Mouse (Mus musculus) layer of hippocampus, adult 9-10 months (tissue): ENCODE measurements around the gene Amacr.
A peak's percentile ranks its signal among the peaks of the same experiment; 100 is the strongest.

Experiments used
- DNase-seq: peaks from one replicate; pipeline ENCODE4 v3.0.0; 2022; ENCODE audit warnings: low spot score

Gene Amacr

DNA sequence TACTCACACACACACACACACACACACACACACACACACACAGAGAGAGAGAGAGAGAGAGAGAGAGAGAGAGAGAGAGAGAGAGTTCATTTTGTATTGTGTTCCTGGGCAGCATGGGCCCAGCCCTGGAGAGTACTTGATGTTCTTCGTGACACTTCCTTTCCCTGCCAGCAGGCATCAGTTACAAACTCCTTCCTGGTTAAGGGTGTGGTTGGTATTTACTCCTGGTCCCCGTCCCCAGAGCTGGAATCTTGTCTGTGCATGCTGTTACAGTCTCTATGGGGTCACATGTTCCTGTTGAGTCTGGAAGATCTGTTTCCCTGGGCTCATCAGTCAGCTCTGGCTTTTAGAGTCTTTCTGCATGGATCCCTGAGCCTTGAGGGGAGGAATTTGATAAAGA lies 8.9 kb downstream of the Amacr start:
- DNase-seq, result no peak

DNA sequence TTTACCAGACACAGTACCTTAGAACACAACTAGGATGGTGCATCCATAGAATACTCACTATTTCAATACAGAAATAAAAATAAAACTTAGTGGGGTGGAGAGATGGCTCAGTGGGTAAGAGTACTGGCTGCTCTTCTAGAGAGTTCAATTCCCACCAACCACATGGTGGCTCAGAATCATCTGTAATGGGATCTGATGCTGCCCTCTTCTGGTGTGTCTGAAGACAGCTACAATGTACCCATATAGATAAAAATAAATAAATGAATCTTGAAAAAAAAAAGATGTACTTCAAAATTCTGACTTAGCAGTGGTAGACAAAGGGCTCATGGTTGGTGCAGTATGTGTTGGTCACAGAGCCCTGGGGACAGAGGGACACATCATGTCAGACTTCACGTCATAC lies 10.0 kb downstream of the Amacr start:
- no peak for DNase-seq

- DNase-seq, result no peak
Measured at GRCm38 (mm10) chr15:10999832-11000231, 18.3 kb downstream of the Amacr start.

DNA sequence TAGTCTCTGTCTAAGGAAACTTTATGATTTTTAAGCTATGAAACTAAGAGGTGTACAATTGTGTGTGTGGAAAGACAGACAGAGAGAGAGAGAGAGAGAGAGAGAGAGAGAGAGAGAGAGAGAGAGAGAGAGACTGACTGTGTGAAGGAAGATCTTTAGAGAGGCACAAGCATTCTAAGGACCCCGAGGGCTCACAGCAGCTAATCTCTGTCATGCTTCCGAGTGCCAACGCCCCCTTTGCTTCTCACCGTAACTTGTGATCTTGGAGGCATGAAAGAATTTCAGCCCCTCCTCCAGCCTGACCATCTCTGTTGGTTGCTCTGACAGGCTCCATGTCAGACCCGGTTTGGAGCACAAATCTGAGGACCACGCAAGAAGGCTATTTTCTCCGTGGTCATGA lies 18.9 kb downstream of the Amacr start, which contains the start of gene Slc45a2:
TSS of gene Slc45a2 (plus strand) at position 301 of the 400 bp plus-strand sequence.
- no peak for DNase-seq

DNA sequence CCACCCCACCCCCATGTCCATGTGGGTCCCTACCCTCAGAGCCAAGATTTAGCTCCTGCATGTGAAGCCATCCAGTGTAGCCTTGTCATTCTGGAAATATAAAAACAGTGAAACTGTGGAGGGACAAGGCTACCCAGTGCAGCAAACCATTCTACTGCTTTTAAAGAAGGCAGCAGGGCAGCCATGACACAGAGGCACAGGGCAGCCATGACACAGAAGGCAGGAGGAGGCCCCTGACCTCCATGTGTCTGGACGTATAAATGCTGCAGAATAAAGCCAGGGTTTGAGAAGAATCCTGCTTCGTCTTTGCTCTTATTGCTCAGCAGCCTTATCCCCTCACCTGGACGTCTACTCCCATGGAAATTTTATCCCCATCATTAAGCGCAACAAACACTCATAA lies 22.2 kb downstream of the Amacr start:
- no peak for DNase-seq

- no peak for DNase-seq
Measured at GRCm38 (mm10) chr15:11004646-11005045, 23.1 kb downstream of the Amacr start.

GRCm38 (mm10) chr15:11008756-11009155 lies 27.2 kb downstream of the Amacr start:
- no peak for DNase-seq

GRCm38 (mm10) chr15:11010976-11011548 lies 29.5 kb downstream of the Amacr start:
- DNase-seq, result no peak

DNA sequence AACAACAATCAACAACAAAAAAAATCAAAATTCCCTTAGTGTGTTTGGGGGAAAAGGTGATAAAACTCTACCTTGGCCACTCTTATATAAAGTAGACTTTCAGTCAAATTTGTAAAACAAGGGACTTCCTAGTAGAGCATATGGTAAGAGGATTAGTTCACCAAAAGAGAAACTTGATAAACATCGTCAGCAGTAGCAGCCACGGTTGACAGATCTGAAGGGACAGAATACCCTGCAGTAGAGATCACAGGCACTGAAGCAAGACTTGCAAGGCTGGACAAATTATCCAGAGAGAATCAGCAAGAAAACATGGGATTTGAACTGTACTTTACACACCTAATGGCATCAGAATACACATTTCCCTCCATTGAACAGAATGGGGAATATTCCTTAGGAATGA lies 33.4 kb downstream of the Amacr start:
- DNase-seq, result no peak

DNA sequence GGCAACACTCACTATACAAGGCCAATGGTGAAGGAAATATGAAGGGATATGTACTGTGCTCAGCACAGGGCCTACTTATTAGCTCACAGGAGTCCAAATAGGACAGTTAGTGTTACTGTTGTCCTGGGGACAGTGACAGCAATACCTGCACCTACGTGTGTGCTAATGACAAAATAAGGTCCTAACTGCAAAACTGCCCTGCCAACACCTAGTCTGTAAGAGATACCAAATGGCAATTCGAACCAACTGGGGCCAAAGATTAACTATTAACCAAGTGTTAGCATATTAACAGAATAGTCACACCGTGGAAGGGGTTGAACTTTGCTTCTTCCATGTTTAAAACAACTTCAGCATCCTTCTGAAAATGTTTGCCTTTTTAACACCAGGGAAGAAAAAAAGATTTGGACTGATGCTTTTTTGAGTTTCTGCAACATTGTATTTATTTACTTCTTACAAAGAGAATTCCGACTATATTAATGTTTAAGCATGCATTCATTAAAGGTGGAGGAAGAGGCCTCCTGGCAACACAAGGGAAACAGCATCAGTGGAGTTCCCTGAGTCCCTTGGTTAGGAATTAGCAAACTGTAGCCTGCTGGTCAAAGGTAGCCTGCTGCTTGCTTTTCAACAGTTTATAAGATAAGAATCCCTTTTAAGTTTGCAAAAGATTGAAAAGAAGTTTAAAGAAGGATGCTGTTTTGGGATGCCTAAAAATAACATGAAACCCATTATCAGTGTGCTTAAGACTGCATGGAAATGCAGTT lies 45.4 kb downstream of the Amacr start:
- DNase-seq, result no peak

- no peak for DNase-seq
Measured at GRCm38 (mm10) chr15:11030188-11030587, 48.6 kb downstream of the Amacr start.

DNA sequence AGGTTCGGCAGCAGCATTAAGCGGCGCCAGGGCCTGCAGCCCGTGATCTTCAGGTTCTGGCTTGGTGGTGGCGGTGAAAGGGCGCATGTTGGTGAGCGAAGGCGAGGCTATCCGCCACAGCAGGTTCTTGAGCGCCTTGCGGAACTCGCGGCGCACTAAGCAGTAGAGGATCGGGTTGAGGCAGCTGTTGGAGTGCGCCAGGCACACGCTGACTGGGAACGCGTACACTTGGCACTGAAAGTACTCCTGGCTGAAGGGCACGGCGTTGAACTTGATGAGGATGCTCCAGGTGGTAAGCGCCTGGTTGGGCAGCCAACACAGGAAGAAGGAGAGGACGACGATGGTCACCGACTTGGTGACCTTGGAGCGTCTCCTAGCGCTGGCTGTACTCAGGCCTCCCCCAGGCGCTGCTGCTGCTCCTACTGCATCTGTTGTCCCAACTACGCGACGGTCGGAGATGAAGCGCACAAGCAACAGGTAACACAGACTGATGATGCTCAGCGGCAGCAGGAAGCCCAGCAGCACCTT lies 54.5 kb downstream of the Amacr start:
- no peak for DNase-seq

DNA sequence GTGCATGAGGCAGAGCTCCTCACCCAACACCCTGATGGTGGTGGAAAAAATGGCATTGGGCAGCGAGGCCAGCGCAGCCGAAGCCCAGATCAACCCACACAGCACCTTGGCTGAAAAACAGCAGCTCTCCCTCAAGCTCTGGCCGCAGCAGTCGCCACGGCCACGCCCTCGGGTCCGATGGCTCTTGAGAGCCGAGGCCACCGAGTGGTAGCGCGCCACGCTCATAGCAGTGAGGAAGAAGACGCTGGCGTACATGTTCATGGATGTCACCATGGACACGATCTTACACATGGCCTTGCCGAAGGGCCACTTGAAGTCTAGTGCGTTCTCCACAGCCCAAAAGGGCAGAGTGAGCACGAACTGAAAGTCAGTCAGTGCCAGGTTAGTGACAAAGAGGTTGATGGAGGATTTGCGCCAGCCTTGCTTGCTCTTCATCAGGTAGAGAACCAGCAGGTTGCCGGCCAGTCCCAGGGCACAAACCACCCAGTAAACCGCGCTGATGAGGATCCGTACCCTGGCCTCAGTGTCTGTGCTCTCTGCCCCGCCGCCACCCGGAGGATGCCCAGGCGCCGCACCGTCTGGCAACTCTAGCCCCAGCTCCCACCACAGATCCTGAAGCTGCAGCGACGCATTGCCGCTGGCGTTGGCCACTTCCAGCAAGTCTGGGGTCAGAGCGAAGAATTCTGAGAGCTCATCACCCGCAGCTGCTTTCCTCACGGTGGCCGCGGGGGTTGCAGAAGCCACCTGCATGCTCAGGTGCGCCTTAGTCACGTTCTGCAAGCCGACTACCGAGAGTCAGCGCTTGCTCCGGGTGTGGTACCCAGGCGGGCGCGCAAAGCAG lies 55.2 kb downstream of the Amacr start:
- DNase-seq, result no peak

DNA sequence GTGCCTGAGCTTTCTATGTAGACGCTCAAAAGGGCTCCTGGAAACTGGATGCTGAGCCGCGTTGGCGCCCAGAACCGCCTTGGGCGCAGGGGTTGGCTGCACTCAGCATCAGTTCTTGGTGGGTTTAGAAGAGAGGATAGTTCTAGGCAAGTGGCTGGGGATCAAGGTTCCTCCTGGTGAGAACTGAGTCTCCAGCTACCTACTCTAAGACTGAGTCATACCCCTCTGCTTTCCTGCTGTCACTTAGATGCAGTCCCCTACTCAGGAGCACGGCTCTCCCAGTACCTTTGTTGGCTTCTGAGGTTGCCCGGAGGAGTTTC lies 55.8 kb downstream of the Amacr start:
- no peak for DNase-seq

DNA sequence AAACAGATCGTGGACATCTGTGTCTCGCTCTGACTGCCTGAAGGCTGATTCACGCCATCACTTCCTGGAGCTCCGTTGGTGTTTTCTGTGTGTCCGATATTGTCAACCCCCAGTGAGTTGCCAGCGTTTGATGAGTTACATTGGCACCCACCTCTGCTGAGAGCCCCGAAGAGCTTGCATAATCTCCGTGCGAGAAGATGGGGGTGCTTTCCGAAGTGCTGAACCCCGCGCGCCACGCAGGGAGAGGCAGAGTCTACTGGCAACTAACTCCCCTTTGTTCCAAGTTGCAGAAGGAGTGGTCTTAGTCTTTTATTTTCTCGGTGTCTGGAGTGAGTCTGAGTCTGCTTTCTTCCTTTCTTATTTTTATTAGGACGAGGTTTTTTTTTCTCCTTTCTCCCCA lies 56.2 kb downstream of the Amacr start, which contains the start of gene Rxfp3:
TSS of gene Rxfp3 (minus strand) at position 281 of the 400 bp plus-strand sequence.
- DNase-seq, result no peak

- peak; percentile 12 for DNase-seq
Measured at GRCm38 (mm10) chr15:11038476-11038875, 56.9 kb downstream of the Amacr start.

GRCm38 (mm10) chr15:11040067-11040466 lies 58.5 kb downstream of the Amacr start:
- DNase-seq, result no peak

DNA sequence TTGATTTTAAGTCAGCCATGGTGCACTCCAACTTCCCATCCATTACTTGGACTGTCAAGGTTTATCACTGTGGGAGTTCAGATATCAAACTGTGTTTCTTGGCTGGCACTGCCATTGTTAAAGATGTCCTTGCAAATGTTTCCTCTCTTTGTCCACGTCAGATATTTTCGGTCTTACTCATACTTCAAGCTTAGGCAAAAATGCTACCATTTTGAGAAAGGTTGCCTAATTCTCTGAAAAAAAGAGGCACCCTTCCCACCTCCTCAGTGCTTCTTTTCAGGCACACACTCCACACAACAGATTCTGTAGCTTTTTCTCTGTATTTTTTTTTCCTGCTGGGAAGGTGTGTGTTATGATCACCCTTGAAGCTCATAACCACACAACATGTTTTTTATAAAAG lies 59.7 kb downstream of the Amacr start:
- DNase-seq, result no peak

- no peak for DNase-seq
Measured at GRCm38 (mm10) chr15:11042828-11043227, 61.3 kb downstream of the Amacr start.
